Mouse (Mus musculus) 416B (cell line): Measurements from ENCODE around the gene Naaa.
A peak's percentile ranks its signal among the peaks of the same experiment; 100 is the strongest.

Experiments used
- DNase-seq: peaks from one replicate; pipeline ENCODE4 v3.0.0; 2011; ENCODE audit warnings: low read depth

Naaa gene

DNA sequence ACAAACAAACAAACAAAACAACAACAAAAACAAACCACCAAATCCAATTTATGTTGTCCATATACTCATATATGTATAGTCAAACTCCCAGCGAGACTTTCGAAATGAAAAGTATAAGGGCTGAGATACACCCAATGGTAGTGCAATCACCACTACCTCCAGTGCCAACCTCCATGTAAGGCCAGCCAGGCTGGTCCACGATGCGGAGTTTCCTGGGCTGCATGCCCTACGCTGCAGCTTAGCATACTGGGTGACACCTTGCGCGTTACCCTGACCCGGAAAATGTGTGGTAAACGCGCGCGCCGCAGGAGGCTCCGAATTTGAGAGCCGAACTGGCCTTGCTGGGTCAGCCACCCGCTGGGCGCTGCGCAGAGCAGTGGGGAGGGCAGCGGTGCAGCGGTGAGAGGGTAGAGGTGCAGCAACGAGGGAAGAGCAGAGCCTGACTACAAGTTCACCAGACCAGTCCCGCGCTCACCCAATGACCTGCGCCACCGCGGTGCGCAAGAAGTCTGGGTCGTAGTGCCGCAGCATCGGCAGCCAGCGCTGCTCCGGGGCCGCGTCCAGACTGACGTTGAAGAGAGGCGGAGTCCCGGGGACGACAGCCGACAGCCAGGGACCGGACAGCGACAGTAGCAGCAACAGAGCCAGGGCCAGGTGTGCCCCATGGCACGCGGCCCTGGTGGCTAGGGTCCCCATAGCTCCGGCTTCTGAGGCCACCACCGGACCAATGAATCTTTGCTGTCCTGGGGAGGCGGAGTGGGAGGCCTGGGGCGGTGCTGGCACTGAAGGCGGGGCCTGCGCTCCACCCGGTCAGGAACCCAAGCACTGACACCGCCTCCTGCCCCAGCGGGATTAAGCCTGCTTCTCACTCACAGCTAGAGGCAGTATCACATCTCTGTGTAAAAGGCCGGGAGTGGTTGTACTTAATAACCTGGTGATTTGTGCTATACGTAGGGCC lies at the start of gene Naaa:
Gene Naaa, minus strand, starts transcription at position 734 of the 958 bp plus-strand sequence.
- DNase-seq: peak; percentile 82

DNA sequence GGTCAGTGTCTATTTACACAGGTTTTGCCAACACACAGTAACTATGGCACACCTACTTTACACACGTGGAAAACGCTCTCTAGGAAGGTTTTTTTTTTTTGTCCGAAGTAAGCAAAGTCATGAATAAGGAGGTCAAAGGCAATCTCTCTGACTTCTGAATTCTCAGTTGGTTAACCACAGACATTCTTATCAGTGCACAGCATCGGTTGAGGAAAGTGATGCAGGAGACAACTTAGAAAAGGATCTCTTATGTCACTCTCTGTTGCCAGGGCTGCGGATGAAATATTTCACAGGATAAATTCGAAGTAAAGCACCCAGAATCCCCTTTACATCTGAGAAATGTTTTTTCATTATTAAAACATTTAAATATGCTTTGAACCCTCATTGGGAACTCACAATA lies 49.4 kb upstream of the Naaa start:
- peak; percentile 88 for DNase-seq

DNA sequence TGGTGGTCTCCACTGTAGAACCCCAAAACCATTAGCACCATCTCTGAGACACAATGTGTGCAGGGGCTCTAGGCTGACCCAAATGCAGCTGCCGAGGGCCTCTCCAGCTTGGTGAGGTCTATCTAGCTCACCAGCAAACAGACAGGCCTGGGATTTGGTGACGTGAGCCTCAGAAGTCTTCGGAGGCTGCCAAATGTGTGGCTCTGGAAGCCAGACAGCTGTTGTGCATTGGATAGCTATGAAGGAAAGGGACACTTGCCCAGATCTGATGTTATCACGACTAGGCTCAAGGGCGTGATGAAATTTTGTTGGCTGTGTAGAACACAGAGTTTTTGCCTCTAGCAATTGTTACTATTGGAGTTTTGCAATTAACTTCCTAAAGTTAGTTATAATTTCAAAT lies 45.3 kb upstream of the Naaa start:
- peak; percentile 39 for DNase-seq

DNA sequence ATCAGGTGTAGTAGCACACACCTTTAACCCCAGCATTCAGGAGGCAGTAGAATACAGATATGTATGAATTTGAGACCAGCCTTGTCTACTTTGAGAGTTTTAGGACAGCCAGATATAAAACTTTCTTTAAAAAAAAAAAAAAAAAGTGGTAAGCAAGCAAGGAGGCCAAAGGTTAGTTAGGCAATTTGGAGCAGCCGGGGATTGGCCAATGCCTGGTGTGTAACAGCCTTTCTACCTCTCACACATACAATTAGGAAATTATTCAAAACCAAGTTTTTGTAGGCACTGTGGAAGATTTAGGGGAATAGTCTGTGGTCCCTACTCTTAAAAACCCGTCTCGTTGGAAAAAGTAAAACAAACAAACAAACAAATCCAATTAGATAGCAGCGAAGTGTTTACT lies 44.6 kb upstream of the Naaa start:
- peak; percentile 41 for DNase-seq

DNA sequence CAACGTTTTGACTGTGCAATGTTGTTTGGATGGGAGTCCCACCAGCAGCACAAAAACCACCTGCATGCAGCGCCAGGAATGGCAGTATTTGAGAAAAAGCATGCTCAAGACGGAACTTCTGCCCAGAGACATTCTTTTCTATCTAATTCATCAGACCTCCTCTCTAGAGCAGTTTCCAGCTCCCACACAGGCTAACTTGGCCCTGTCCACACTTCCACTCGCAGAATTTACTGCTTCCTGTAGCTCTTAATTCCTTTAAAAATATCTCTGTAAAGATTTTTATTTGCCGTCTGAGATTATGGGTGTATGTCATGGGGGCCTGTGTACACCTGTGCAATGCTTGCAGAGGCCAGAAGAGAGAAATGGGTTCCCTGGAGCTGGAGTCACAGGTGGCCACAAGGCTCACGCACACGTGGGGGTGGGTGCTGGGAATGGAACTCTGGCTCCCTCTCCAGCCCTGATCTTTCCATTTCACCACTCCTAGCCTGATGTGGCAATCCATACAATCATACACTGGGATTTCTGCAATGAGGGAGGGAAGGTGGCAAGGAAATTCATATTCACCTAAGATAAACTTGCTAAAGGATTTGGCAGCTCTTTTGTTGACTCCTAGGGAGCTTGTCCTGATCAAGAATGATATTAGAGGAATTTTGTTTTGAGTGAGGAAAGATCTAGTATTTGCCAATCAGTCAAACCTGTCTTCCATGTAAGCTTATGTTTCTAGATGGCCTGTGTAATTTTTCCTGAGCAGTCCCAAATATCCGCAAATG lies 43.8 kb upstream of the Naaa start:
- DNase-seq: no peak

DNA sequence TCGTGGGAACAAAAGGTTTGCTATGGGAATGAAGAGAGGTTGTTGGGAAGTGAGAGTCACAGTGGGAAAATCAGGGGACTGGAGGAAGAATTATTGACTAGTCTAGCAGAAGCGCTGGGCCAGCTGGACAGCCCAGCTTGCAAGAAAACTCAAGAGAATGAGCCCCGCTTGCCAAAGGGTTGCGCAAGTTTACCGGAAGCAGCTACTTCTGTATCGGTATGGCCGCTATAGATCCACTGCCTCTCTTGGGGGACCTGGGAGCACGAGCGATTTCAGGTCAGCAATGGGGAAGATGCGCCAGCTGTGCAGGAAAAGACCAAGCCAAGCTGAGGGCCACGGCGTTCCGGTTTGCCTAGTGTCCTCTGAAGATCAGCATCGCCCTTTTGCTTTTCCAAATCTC lies 40.6 kb upstream of the Naaa start:
- peak; percentile 69 for DNase-seq

DNA sequence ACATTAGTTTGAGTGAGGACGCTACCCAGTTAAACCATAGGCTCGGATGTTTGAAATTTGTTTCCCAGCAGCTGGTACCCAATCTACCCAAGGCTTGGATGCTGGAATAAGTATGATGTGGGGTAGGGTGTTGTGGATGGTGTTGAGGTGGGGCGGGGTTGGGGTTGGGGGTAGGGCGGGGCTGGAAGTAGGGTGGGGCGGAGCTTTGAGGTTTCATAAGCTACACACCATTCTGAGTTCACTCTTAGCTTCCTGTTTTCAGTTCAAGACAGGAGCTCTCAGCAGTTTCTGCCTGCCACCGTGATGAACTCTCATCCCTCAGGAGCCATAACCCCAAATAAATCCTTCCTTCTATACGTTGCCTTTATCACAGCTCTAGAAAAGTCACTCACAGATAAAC lies 40.1 kb upstream of the Naaa start:
- DNase-seq: peak; percentile 60

DNA sequence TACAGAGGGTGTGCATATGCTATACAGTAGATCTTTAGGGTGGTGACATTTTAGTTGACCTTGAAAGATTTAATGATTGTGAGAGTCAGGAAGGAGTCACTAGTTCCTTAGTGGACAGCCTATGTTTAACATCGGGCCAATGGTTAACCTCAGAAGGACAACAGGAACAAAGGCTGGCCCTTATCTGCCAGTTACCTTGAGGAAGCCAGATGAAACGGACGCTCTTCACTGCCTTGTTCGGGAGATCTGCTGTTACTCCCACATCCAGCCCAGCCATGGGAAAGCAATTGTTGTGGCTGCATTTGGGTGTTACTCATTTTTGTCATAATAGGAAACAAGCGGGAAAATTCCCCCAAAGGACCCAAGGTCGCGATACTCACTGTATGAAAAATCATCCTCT lies 35.8 kb upstream of the Naaa start:
- DNase-seq: peak; percentile 91

DNA sequence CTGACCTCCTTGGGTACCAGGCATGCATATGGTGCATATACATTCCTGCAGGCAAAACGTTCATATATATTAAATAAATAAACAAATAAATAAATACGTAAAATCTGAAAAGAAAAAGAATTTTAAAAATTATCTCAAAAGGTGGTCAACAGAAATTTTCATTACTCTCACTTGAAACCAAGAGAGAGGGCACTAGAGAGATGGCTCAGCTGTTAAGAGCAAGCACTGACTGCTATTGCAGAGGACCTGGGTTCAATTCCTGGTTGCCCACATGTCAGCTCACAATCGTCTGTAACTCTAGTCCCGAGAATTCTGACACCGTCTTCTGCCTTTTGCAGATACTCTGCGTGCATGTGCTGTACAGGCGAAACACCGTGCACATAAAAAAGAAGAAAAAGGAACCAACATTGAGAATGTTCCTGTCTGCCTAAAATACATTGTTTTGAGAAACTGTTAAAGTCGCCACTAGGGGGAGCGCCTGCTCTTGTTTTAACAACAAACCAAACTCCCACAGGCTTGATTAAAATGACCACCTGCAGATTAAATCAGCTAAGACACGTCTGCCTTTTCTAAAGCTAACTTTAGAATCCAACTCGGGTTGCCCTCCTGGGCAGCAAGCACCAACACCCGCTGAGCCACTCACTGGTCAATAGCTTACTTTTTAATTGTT lies 34.2 kb upstream of the Naaa start:
- peak; percentile 94 for DNase-seq

DNA sequence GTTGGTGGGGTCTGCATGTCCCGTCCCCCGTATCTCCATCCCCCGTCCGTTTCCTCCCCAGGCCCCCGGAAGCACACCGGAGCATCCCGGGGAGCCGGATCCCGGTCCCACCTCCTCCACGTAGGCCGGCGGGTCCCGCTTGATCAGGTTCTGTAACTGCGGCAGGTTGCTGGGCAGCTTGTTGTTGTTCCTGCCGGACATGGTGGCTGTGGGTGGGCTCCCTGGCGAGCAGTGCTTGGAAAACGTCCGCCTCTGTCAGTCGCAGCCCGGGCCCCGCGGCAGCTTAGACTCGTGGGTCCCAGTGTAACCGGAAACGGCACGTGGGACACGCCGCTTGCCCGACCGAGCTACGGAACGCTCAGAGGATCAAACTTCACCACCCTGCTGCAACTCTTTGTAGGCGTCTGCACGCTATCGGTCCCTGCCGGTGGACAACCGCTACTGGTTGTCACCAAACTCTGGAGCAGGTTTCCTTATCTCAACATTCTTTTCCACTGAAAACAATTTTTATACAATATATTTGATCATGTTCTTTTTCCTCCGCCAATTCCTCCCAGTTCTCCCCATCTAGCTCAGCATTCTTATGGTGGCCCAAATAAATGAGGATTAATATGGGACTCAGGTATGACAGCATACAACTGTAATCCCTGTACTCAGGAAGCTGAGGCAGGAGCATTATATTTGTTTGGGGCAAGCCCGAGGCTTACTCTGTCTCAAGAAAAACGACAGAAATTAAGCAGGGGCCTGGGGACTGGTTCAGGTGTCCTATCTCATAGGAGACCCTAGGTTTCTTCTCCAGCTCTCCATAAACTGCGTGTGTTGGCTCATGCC lies 31.9 kb upstream of the Naaa start, which contains the start of gene Sdad1:
Gene Sdad1, minus strand, starts transcription at position 799 of the 831 bp plus-strand sequence.
- DNase-seq: peak; percentile 96

DNA sequence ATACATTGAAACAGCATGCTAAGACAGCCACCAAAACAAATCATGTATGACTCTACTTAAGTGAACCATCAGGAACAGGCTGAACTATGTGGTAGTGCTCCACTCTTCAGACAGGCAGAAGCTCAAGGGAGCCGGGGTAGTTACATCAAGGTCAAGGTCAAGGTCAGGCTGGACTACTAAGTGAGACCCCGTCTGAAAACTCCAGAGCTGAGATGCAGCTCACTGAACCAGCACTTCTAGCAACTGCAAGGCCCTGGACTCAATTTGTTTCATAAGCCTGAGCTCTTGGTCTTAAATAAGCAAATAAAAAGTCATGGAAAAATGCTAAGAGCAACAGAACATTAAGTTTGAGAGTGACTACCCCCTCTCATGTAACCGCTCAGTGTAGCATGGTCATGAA lies 26.3 kb upstream of the Naaa start:
- DNase-seq: no peak

DNA sequence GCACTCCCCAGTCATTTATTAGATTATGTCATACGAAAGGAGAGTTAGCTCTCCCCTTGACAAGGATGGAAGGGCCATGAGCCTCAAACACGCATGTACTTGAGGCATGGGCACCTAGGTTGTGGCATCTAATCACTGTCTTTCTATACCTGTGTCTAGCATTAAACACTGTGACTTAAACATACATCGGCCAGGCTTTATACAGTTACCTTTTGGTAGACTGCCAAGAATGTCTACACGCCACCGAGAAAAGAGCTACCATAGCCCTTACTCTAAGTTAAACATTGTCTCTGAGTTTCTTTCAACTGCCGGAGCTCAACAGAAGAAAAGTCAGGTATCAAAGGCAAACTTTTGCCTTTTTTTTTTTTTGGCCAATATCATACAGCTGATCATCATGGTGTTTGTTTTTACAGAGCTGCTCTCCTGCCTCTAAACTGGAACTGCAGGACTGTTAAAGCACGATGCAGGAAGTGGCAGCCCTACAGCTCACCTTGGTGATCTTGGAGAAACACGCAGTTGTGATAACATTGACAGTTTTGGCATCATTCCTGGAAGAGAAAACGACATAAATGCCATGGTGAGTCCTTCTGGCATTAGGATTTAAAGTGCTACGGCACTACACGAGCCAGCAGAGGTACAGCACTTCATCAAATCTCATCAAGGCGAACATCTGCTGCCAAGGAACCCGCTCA lies 24.3 kb upstream of the Naaa start:
- DNase-seq: no peak

DNA sequence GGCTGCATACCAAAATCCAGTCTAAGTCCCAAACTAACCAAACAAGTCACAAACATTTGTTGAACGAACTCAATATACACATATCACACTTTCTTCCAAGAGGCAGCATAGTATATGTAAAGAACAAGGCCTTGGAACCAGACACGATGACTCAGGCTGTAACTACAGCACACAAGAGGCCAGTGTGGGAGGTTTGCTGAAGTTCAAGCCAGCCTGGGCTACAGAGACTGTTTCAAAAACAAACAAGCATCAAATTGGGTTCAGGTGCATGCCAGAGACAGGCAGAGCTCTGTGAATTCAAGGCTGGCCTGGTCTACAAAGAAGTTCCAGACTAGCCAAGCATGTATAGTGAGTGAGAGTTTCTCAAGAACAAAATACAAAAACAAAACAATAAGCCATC lies 16.6 kb upstream of the Naaa start:
- DNase-seq: no peak

DNA sequence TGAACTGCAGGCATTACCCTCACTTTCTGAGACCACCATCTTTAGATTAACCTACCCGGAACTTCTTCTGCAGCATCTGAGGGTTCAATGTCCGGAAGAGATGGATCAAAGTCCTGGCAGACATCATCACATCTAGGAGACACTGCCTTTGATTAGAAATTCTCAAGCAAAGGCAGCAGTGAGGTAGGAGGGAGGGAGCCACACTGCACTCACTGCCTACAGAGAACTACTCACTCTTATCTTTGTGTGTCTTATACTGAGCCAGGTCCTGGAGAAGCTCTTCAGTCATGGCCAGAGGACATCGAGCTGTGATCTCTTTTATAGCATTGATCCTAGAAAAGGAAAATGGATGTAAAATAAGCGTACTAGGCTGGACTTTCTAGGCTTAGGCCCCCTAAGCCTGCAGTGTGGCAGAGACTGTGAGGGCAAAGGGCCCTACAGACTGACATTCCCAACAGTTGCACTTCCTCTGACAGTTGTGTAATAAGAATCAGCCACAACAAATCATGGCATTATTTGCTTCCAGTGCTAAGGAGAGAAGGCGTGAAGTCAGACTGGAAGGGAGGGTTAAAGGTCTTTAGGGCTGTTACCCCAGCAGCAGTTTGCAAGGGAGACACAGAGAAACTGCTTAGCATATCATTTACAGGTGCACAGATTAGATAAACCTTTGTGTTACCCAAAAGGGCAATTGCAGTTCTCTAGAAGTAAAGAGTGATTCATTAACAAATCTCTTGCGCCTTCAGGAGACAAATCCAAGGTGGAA lies 13.9 kb upstream of the Naaa start:
- no peak for DNase-seq

DNA sequence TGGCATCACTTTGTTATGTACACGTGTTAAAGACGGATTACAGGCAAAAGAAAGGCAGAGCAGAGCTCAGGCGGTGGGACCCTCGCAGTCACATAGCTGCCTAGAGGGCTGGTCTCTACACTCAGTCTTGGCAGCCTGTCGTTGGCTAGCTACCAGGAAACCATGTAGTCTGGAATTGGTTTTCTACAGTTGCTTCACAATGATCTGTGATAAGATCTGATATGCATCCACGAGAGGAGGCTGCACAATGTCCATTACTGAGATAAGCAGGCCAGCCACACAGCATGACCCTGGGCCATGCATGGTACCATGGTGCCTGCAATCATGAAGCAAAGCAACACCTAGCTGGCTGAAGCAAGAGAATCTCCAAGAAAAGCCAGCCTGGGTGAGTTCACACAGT lies 9.9 kb upstream of the Naaa start:
- no peak for DNase-seq

DNA sequence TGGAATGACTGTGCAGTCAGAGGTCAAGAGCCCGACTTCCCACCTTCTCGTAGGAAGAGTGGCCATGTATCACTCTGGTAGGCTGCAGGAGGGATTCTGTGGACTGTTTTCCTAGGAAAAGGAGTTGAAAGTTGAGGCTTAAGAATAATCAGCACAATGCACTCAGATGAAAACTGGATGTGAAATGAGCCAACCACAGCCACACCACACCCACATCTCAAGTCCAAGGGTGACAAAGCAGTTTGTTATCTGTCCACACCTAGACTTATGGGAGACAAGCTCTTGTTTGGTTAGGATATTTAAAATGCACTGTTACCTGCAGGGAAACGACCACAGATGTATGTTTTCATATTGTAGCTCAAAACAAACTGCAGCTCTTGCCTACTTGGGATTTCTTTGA lies 5.1 kb upstream of the Naaa start:
- peak; percentile 55 for DNase-seq

DNA sequence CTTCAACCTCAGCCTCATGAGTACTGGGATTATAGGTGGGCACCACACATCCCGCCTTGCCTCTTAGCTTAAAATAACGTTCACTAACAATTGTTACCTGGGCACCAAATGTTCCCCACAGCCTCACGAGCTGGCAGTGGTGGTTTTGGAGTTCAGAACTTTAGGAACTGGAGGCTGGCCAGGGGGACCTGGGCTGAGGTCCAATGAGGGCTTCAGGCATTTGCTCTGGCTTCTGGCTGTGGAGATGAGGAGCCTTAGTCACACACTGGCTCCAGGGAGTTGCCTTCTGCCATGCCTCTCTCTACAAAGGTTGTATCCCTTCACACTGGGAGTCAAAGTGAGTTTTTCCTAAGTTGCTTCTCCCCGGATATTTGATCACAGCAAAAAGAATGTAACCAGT lies 4.6 kb upstream of the Naaa start:
- DNase-seq: no peak

DNA sequence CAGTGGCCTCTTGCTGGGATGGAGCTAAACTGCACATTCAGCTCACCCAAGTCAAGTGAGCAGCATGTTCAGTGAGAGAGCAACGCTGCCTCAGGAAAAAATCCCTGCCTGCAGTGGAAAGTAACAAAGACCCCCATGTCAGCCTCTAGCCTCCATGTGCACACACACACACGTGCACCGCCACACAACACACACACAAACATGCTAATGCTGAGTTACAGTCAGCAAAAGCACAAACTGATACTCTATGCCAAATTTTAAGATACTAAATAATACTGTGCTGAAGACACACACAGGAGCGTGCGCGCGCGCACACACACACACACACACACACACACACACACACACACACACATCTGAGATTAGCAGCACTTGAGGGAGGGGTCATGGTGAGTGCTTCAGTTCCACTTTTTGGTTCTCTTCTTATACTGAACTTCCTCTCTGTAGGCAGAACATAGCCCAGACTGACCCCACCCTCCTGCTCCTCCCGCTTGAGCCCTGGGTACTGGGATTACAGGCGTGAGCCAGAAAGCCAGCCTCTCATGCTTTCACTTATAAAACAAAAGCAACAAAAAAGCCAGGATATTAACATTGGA lies 1.1 kb upstream of the Naaa start:
- DNase-seq: peak; percentile 77

DNA sequence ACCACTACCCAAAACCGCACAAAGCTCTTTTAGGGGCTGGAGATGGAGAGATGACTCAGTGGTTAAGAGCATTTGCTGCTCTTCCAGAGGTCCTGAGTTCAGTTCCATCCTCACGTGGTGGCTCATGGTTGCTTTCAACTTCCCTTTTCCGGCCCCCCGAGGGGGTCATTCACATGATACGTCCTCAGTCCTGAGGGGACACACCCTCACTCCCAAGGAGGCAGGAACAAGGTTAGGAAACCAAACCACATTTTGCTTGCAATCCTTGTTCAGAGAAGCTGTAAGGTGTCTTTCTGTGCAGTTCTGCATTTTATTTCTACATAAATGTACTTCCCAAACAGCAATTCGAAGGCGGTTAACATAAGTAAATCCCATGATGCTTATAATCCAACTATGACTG lies 7.5 kb downstream of the Naaa start:
- DNase-seq: no peak
